Mouse (Mus musculus): Measurements from ENCODE around the gene B230307C23Rik. TPM values are rescaled to one million over a fixed set of nuclear protein-coding genes. Genes with fewer than 3 reads are reported as not detected.

The B230307C23Rik gene
- polyA plus RNA-seq, 1 experiment, result 4.3 TPM

DNA sequence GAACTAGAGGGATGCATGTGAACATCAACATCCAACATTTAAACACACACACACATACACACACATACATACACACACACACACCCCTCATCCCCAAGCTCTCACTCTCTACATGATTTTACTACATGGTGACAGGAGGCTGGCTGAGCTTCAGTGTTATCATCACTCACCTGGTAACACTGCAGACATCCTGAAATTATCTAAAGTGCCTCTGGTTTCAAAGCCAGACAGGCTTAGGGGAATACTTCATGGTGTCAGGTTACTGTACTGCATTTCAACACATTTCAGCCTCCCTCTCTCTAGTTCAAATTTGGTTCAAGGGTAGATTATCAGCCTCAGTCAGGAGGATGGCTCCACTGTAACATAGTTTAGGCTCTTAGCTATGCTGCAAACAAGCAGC is 39.5 kb upstream of the B230307C23Rik start:
- no peak for TF ChIP-seq CTCF (conservative IDR thresholded peaks at IDR 0.05; ENCODE audit: insufficient read depth, insufficient read length, low read depth, low read length)
- no peak for DNase-seq

DNA sequence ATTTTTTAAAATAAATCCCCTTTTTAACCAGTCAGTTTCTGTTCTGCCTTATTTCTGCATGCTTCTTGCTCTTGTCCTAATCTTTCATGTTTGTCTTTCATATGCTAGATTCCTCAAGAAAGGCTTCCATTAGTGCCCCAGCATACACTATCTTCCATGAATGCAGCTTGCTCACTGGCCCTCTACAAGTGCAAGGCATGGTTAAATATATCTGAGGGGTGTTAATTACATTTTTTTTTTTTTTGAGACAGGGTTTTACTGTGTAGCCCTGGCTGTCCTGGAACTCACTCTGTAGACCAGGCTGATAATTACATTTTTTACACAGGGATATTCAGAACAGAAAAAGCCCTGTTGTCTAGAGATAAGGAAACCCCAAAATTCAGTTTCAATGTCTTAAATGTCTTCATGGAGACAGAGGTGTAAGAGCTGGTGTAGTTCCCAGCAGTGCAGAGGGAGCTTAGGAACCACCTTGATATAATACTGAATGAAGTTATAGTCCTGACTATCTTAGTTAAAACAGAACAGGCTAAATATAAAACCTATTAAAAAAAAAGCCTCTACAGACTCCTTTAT is 38.6 kb upstream of the B230307C23Rik start:
- H3K27ac ChIP-seq (ENCODE audit: insufficient read depth, low read depth, low read length), result no peak overlapping the region
- TF ChIP-seq CTCF (conservative IDR thresholded peaks at IDR 0.05; ENCODE audit: insufficient read depth, insufficient read length, low read depth, low read length) (no peak), POLR2A (IDR thresholded peaks at IDR 0.05; ENCODE audit: low read depth, low read length) (no peak)
- H3K4me1 ChIP-seq (ENCODE audit: control insufficient read depth, insufficient read depth, low read length), result peaks cover 3% of the 10 kb centered on the region; the same call in 1 of the 2 replicates
- no peak overlapping the region for H3K4me3 ChIP-seq (ENCODE audit: insufficient read depth, low read depth, low read length)
- no peak for DNase-seq
- H3K27me3 ChIP-seq (replicated peaks; ENCODE audit: control insufficient read depth, insufficient read depth, low read length), result no peaks in the 10 kb centered on the region
- H3K36me3 ChIP-seq (ENCODE audit: control insufficient read depth, insufficient read depth, low read length), result peaks cover 2% of the 10 kb centered on the region

More for the DNA sequence above, 39.5 kb upstream of the B230307C23Rik start:
- Histone ChIP-seq H3K27me3 (replicated peaks; ENCODE audit: control insufficient read depth, insufficient read depth, low read length) (no peaks in the 10 kb centered on the region), H3K36me3 (ENCODE audit: control insufficient read depth, insufficient read depth, low read length) (peaks cover 2% of the 10 kb centered on the region), H3K4me3 (ENCODE audit: insufficient read depth, low read depth, low read length) (no peak overlapping the region), H3K4me1 (ENCODE audit: control insufficient read depth, insufficient read depth, low read length) (peaks cover 3% of the 10 kb centered on the region; the same call in 1 of the 2 replicates), H3K27ac (ENCODE audit: insufficient read depth, low read depth, low read length) (no peak overlapping the region)

DNA sequence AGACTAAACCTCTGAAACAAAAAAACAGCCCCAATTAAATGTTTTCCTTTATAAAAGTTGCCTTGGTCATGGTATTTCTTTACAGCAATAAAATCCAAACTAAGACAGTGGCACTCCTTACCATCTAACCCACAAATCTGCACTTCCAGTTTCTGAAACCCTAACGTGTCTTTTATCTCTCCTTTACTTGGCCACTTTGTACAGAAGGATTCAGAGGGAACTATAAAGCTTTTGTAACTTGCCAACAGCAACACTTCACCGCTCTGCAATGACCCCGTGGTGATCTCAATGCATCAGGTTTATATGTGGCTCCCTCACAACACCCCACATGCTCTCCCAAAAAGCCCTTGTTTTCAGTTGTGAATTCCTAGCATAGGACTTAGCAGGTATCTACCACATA is 36.8 kb upstream of the B230307C23Rik start:
- Histone ChIP-seq H3K27me3 (replicated peaks; ENCODE audit: control insufficient read depth, insufficient read depth, low read length) (no peaks in the 10 kb centered on the region), H3K4me3 (ENCODE audit: insufficient read depth, low read depth, low read length) (no peak overlapping the region), H3K27ac (ENCODE audit: insufficient read depth, low read depth, low read length) (no peak overlapping the region), H3K36me3 (ENCODE audit: control insufficient read depth, insufficient read depth, low read length) (no peaks in the 10 kb centered on the region; the same call in 1 of the 2 replicates), H3K4me1 (ENCODE audit: control insufficient read depth, insufficient read depth, low read length) (peaks cover 3% of the 10 kb centered on the region; the same call in 1 of the 2 replicates)
- TF ChIP-seq POLR2A (IDR thresholded peaks at IDR 0.05; ENCODE audit: low read depth, low read length), result no peak
- no peak for TF ChIP-seq CTCF (conservative IDR thresholded peaks at IDR 0.05; ENCODE audit: insufficient read depth, insufficient read length, low read depth, low read length)
- 80% methylated on average over 3 of the region's 3 CpGs for WGBS
- no peak for DNase-seq

DNA sequence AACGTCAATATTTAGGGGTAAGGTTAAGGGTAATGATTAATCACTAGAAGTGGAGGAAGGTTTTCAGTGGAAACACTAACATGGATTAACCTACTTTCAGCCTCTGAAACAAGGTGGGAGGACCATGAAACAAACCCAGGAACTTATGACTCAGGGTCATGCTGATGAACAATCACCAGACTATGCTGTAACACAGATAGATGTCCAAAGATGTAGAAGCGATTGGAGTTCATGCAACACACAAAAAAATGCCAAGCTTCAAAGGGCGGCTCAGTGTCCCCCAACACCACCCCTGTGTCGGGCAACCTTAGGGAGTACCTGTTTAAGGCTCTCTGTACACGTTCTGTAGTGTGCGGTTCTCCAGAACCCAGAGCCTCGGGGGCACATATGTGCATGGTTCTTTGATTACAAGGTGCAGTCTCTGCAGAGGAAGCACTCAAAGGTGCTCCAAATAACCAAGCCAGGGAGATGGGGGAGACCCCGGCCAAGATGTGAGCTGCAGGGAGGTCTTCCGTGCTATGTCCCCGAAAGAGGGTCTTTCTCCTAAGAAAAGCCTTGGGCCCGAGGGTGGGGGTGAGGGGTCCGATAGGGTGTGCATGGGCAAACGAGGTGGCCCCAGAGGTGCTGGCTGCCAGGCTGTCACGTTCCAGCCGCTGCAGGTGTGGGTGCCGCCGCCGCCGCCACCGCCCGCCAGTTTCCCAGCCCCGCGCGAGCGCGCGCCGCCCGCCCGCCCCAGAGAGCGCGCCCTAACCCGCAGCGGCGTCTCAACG is 35.5 kb upstream of the B230307C23Rik start:
- Histone ChIP-seq H3K4me1 (ENCODE audit: control insufficient read depth, insufficient read depth, low read length) (peaks cover 3% of the 10 kb centered on the region; the same call in 1 of the 2 replicates), H3K27me3 (replicated peaks; ENCODE audit: control insufficient read depth, insufficient read depth, low read length) (no peaks in the 10 kb centered on the region), H3K36me3 (ENCODE audit: control insufficient read depth, insufficient read depth, low read length) (no peaks in the 10 kb centered on the region; the same call in 1 of the 2 replicates), H3K27ac (ENCODE audit: insufficient read depth, low read depth, low read length) (peak overlapping the region; percentile 24), H3K4me3 (ENCODE audit: insufficient read depth, low read depth, low read length) (peak overlapping the region; percentile 82)
- TF ChIP-seq CTCF (conservative IDR thresholded peaks at IDR 0.05; ENCODE audit: insufficient read depth, insufficient read length, low read depth, low read length), result no peak
- no peak for TF ChIP-seq POLR2A (IDR thresholded peaks at IDR 0.05; ENCODE audit: low read depth, low read length)
- DNase-seq, result peak; percentile 51
- 2% methylated on average over 36 of the region's 36 CpGs for WGBS

DNA sequence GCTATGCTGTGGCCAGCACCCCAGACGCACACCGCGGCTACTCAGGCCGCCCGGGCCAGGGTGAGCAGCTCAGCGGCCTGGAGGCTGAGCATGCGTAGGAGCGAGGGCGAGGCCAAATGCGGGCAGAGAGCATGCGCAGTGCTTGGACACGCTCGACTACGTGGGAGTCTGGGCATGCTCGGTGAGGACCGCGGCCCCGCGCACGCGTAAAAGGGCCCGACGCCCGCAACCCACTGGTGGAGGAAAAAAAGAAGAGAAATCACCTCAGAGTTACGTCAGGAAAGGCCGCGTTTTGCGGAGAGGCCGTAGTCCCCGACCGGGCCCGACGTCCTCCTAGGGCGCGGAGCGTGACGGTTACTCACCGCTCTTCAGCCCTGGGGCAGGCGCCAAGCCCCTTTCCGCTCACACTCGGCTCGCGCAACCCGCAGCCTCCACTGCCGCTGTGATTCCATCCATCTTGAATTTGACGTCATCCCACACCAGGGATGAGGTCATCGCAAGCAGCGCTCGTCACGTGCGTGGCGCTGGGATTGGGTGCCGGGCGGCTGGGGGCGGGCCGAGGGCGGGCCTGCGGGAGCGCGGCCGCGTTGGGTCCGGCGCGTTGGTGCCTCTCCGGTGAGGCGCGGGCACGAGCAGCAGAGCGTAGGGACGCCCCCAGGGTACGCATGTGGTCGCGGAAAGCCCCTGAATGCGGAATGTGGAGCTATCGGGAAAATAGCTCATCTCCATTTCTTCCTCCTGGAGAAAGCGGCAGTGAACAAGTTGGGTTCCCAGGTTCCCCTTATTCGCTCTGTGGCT is 34.8 kb upstream of the B230307C23Rik start, which contains the start of the genes C2cd2 and Zbtb21:
Gene C2cd2, minus strand, starts transcription at position 448 of the 798 bp plus-strand sequence.
Gene Zbtb21, minus strand, starts transcription at position 472 of the 798 bp plus-strand sequence.
- under 1% methylated on average over 78 of the region's 78 CpGs for WGBS

DNA sequence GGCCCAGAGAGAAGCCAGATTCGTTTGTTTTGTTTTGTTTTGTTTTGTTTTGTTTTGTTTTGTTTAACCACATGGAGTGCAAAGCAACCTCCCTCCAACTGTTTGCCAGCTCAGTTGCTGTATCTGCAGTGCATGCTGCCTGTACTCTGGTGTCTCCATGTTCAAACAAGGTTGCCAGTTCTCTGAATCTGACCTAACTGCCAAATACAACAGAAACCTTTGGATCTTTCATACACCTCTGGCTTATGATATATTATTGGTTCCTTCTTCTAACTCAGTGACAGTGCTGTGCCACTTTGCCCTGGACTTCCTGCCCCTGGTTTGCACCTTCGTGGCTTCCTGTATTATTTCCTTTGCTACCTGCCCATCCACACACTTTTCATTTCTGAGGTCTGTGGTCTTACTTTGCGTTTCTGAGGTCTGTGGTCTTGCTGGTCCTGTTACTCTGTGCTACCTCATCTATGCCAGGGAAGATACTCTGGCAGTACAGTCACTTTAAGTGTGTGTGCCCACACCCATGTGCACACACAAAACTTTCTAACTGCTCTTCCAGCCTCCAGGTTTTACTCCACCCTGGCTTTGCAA is 33.1 kb upstream of the B230307C23Rik start:
- TF ChIP-seq POLR2A (IDR thresholded peaks at IDR 0.05; ENCODE audit: low read depth, low read length) (no peak), CTCF (conservative IDR thresholded peaks at IDR 0.05; ENCODE audit: insufficient read depth, insufficient read length, low read depth, low read length) (no peak)
- DNase-seq, result no peak
- H3K27ac ChIP-seq (ENCODE audit: insufficient read depth, low read depth, low read length), result no peak overlapping the region
- H3K36me3 ChIP-seq (ENCODE audit: control insufficient read depth, insufficient read depth, low read length), result no peaks in the 10 kb centered on the region
- H3K27me3 ChIP-seq (replicated peaks; ENCODE audit: control insufficient read depth, insufficient read depth, low read length), result no peaks in the 10 kb centered on the region
- H3K4me3 ChIP-seq (ENCODE audit: insufficient read depth, low read depth, low read length), result no peak overlapping the region
- peaks cover 3% of the 10 kb centered on the region; the same call in 1 of the 2 replicates for H3K4me1 ChIP-seq (ENCODE audit: control insufficient read depth, insufficient read depth, low read length)
- 80% methylated on average over 3 of the region's 3 CpGs for WGBS

More for the DNA sequence above, 34.8 kb upstream of the B230307C23Rik start, which contains the start of the genes C2cd2 and Zbtb21:
- H3K27ac ChIP-seq (ENCODE audit: insufficient read depth, low read depth, low read length), result peak within 1 kb of the TSS; percentile 93
- DNase-seq, result peak; percentile 98
- peak within 1 kb of the TSS; percentile 82 for H3K4me3 ChIP-seq (ENCODE audit: insufficient read depth, low read depth, low read length)
- H3K4me1 ChIP-seq (ENCODE audit: control insufficient read depth, insufficient read depth, low read length), result peaks cover 3% of the 10 kb centered on the region; the same call in 1 of the 2 replicates
- H3K27me3 ChIP-seq (replicated peaks; ENCODE audit: control insufficient read depth, insufficient read depth, low read length), result no peaks in the 10 kb centered on the region
- H3K36me3 ChIP-seq (ENCODE audit: control insufficient read depth, insufficient read depth, low read length), result no peaks in the 10 kb centered on the region; the same call in 1 of the 2 replicates
- TF ChIP-seq CTCF (conservative IDR thresholded peaks at IDR 0.05; ENCODE audit: insufficient read depth, insufficient read length, low read depth, low read length) (no peak), POLR2A (IDR thresholded peaks at IDR 0.05; ENCODE audit: low read depth, low read length) (peak; percentile 70)
